Mouse (Mus musculus) forebrain, embryonic 16.5 days (tissue): Measurements from ENCODE around the gene Tmem274. TPM values are rescaled to one million over a fixed set of nuclear protein-coding genes. Genes with fewer than 3 reads are reported as not detected.
"Not testable (repeated sequence)": the region's sequence is repeated elsewhere in the genome, so short reads cannot be mapped to it uniquely, and the experiment has no call there.

Experiments
- ATAC-seq: fragments of 200-750 bp; cut with Nextera tagmentation; 2 replicates; pipeline ENCODE4 v1.8.0; 2017; ENCODE audit warnings: mild to moderate bottlenecking, moderate library complexity
- H3K27ac ChIP-seq: fragments of 300-500 bp; sonication (generic); 2 replicates; pipeline ENCODE4 v1.5.1; 2014; ENCODE audit warnings: low read length, control low read depth
- H3K27me3 ChIP-seq: fragments of 300-500 bp; sonication (generic); replicated peaks from 2 replicates; pipeline ENCODE4 v1.6.1; 2014; ENCODE audit warnings: low read length; ENCODE audit not compliant: control insufficient read depth, insufficient read depth
- H3K36me3 ChIP-seq: fragments of 300-500 bp; sonication (generic); 2 replicates; pipeline ENCODE4 v1.6.1; 2014; ENCODE audit not compliant: control insufficient read depth, insufficient read depth
- H3K4me1 ChIP-seq: fragments of 300-500 bp; sonication (generic); replicated peaks from 2 replicates; pipeline ENCODE4 v1.6.1; 2014; ENCODE audit warnings: low read length; ENCODE audit not compliant: control insufficient read depth, insufficient read depth
- H3K4me2 ChIP-seq: fragments of 300-500 bp; sonication (generic); 2 replicates; pipeline ENCODE4 v1.6.1; 2014; ENCODE audit warnings: mild to moderate bottlenecking, low read length, control low read depth
- H3K4me3 ChIP-seq: fragments of 300-500 bp; sonication (generic); replicated peaks from 2 replicates; pipeline ENCODE4 v1.5.1; 2014; ENCODE audit warnings: mild to moderate bottlenecking, low read length, control low read depth
- H3K9ac ChIP-seq: fragments of 300-500 bp; sonication (generic); replicated peaks from 2 replicates; pipeline ENCODE4 v1.6.1; 2014; ENCODE audit warnings: low read depth, low read length, control low read depth
- H3K9me3 ChIP-seq: fragments of 300-500 bp; sonication (generic); 2 replicates; pipeline ENCODE4 v1.6.1; 2016; ENCODE audit warnings: low read length; ENCODE audit not compliant: control insufficient read depth
- WGBS: fragments of 180-500 bp; shearing (Covaris S2); extraction: QIAGEN DNeasy Blood & Tissue Kit; methylation state at CpG from one replicate; pipeline ENCODE4 v1.1.7; 2014; 5-methylcytosine and 5-hydroxymethylcytosine counted together
- polyA plus RNA-seq: library from polyadenylated mRNA; unstranded; fragments of >200 nt; fragmentation: Nextera tagmentation; extraction: Ambion mirVana; gene quantifications from 2 replicates; pipeline ENCODE4 v1.2.1, GENCODE M21; 2015

The Tmem274 gene
- 0.57 TPM in 1 of 2 replicates, not detected in the other for polyA plus RNA-seq

GRCm38 (mm10) chr4:149477078-149477477 lies at the start of gene Tmem274:
Tmem274 (plus strand) TSS chr4:149477378.
- Histone ChIP-seq H3K36me3 (peaks cover 6% of the 10 kb centered on the region), H3K9me3 (no peaks in the 10 kb centered on the region), H3K27me3 (no peaks in the 10 kb centered on the region), H3K9ac (no peak within 1 kb of the TSS), H3K4me3 (no peak within 1 kb of the TSS), H3K27ac (no peak within 1 kb of the TSS), H3K4me2 (no peak within 1 kb of the TSS), H3K4me1 (no peaks in the 10 kb centered on the region)
- WGBS: 86% methylated on average over 11 of the region's 11 CpGs
- no peak for ATAC-seq

GRCm38 (mm10) chr4:149429592-149429991 lies 47.6 kb upstream of the Tmem274 start:
- peaks cover 2% of the 10 kb centered on the region for H3K4me1 ChIP-seq
- H3K4me3 ChIP-seq: no peak overlapping the region
- H3K27ac ChIP-seq: no peak overlapping the region
- WGBS: 73% methylated on average over 5 of the region's 5 CpGs
- no peak overlapping the region for H3K9ac ChIP-seq
- ATAC-seq: no peak
- H3K36me3 ChIP-seq: no peaks in the 10 kb centered on the region
- no peaks in the 10 kb centered on the region for H3K27me3 ChIP-seq
- H3K9me3 ChIP-seq: no peaks in the 10 kb centered on the region
- H3K4me2 ChIP-seq: no peak overlapping the region

- H3K9ac ChIP-seq, H3K4me1 ChIP-seq, ATAC-seq, H3K27me3 ChIP-seq, H3K27ac ChIP-seq, H3K36me3 ChIP-seq, H3K4me2 ChIP-seq, H3K4me3 ChIP-seq, H3K9me3 ChIP-seq: not testable (repeated sequence)
- WGBS: 63% methylated on average over 1 of the region's 1 CpGs
Observed at GRCm38 (mm10) chr4:149431887-149432286, 45.3 kb upstream of the Tmem274 start.

GRCm38 (mm10) chr4:149440576-149440975 lies 36.6 kb upstream of the Tmem274 start:
- Histone ChIP-seq H3K9ac (no peak overlapping the region), H3K27me3 (no peaks in the 10 kb centered on the region), H3K9me3 (no peaks in the 10 kb centered on the region), H3K4me2 (no peak overlapping the region), H3K27ac (no peak overlapping the region), H3K4me3 (no peak overlapping the region), H3K4me1 (peaks cover 10% of the 10 kb centered on the region), H3K36me3 (no peaks in the 10 kb centered on the region)
- 51% methylated on average over 8 of the region's 8 CpGs for WGBS
- no peak for ATAC-seq

GRCm38 (mm10) chr4:149442436-149442835 lies 34.7 kb upstream of the Tmem274 start:
- H3K9ac ChIP-seq: no peak overlapping the region
- H3K4me2 ChIP-seq: no peak overlapping the region
- H3K27me3 ChIP-seq: no peaks in the 10 kb centered on the region
- no peaks in the 10 kb centered on the region for H3K9me3 ChIP-seq
- 39% methylated on average over 3 of the region's 3 CpGs for WGBS
- H3K4me1 ChIP-seq: peaks cover 16% of the 10 kb centered on the region
- ATAC-seq: no peak
- no peaks in the 10 kb centered on the region for H3K36me3 ChIP-seq
- H3K27ac ChIP-seq: no peak overlapping the region
- H3K4me3 ChIP-seq: no peak overlapping the region

GRCm38 (mm10) chr4:149444465-149444864 lies 32.7 kb upstream of the Tmem274 start:
- no peak overlapping the region; the same call in 1 of the 2 replicates for H3K4me3 ChIP-seq
- H3K36me3 ChIP-seq: no peaks in the 10 kb centered on the region
- H3K4me2 ChIP-seq: peak overlapping the region; percentile 77
- no peak for ATAC-seq
- WGBS: 71% methylated on average over 1 of the region's 1 CpGs
- no peaks in the 10 kb centered on the region for H3K27me3 ChIP-seq
- peaks cover 16% of the 10 kb centered on the region for H3K4me1 ChIP-seq
- H3K27ac ChIP-seq: peak overlapping the region; percentile 93
- no peaks in the 10 kb centered on the region for H3K9me3 ChIP-seq
- H3K9ac ChIP-seq: peak overlapping the region; percentile 76; the same call in 1 of the 2 replicates

- peak overlapping the region; percentile 93 for H3K27ac ChIP-seq
- peak; percentile 98 for ATAC-seq
- peak overlapping the region; percentile 77 for H3K4me2 ChIP-seq
- peak overlapping the region; percentile 76 for H3K9ac ChIP-seq
- no peaks in the 10 kb centered on the region for H3K9me3 ChIP-seq
- no peaks in the 10 kb centered on the region for H3K27me3 ChIP-seq
- peaks cover 16% of the 10 kb centered on the region for H3K4me1 ChIP-seq
- no peaks in the 10 kb centered on the region for H3K36me3 ChIP-seq
- 0% methylated on average over 36 of the region's 36 CpGs for WGBS
- peak overlapping the region; percentile 45 for H3K4me3 ChIP-seq
Observed at GRCm38 (mm10) chr4:149444964-149445701, 32.0 kb upstream of the Tmem274 start.

- Histone ChIP-seq H3K4me1 (peaks cover 16% of the 10 kb centered on the region), H3K27ac (peak overlapping the region; percentile 93), H3K36me3 (no peaks in the 10 kb centered on the region), H3K9me3 (no peaks in the 10 kb centered on the region), H3K4me3 (no peak overlapping the region; the same call in 1 of the 2 replicates), H3K27me3 (no peaks in the 10 kb centered on the region), H3K4me2 (peak overlapping the region; percentile 77), H3K9ac (peak overlapping the region; percentile 76; the same call in 1 of the 2 replicates)
- 2% methylated on average over 11 of the region's 11 CpGs for WGBS
- peak; percentile 29 for ATAC-seq
Observed at GRCm38 (mm10) chr4:149445868-149446267, 31.3 kb upstream of the Tmem274 start.

GRCm38 (mm10) chr4:149446309-149446708 lies 30.9 kb upstream of the Tmem274 start:
- Histone ChIP-seq H3K4me1 (peaks cover 16% of the 10 kb centered on the region), H3K4me3 (no peak overlapping the region), H3K36me3 (no peaks in the 10 kb centered on the region), H3K27ac (peak overlapping the region; percentile 93), H3K9me3 (no peaks in the 10 kb centered on the region), H3K27me3 (no peaks in the 10 kb centered on the region), H3K4me2 (no peak overlapping the region; the same call in 1 of the 2 replicates), H3K9ac (no peak overlapping the region)
- ATAC-seq: no peak
- 45% methylated on average over 1 of the region's 1 CpGs for WGBS
